Mouse (Mus musculus): ENCODE data around the gene Gm13757. TPM values are rescaled to one million over a fixed set of nuclear protein-coding genes. Genes with fewer than 3 reads are reported as not detected.
"Not testable (repeated sequence)": the region's sequence is repeated elsewhere in the genome, so short reads cannot be mapped to it uniquely, and the experiment has no call there.

Gene Gm13757
- not detected for total RNA-seq (2021)
- long read RNA-seq, experiment 1, result 0 reads
- long read RNA-seq, experiment 2, result 0 reads

- DNase-seq (ENCODE audit: low spot score in 2 of 2), result no peak
- Histone ChIP-seq H3K27ac (no peak within 1 kb of the TSS), H3K4me3 (no peak within 1 kb of the TSS)
- TF ChIP-seq CTCF (conservative IDR thresholded peaks at IDR 0.05), result no peak
Observed at GRCm38 (mm10) chr2:88449031-88449430, at the start of gene Gm13757. TSS of gene Gm13757 (minus strand) at chr2:88449131.

- TF ChIP-seq CTCF (conservative IDR thresholded peaks at IDR 0.05), result no peak
- Histone ChIP-seq H3K4me3 (no peak within 1 kb of the TSS), H3K27ac (no peak within 1 kb of the TSS)
- DNase-seq (ENCODE audit: low spot score in 2 of 2), result no peak
Observed at GRCm38 (mm10) chr2:88493020-88493419, 44.1 kb upstream of the Gm13757 start, which contains the start of gene Olfr1185-ps1. TSS of gene Olfr1185-ps1 (plus strand) at chr2:88493320.

- no peak for DNase-seq (ENCODE audit: low spot score in 2 of 2)
- H3K27ac ChIP-seq, result no peak within 1 kb of the TSS
- no peak within 1 kb of the TSS for H3K4me3 ChIP-seq
- no peak for TF ChIP-seq CTCF (conservative IDR thresholded peaks at IDR 0.05)
Observed at GRCm38 (mm10) chr2:88483298-88483697, 34.4 kb upstream of the Gm13757 start, which contains the start of gene Olfr1184. TSS of gene Olfr1184 (plus strand) at chr2:88483598.

DNA sequence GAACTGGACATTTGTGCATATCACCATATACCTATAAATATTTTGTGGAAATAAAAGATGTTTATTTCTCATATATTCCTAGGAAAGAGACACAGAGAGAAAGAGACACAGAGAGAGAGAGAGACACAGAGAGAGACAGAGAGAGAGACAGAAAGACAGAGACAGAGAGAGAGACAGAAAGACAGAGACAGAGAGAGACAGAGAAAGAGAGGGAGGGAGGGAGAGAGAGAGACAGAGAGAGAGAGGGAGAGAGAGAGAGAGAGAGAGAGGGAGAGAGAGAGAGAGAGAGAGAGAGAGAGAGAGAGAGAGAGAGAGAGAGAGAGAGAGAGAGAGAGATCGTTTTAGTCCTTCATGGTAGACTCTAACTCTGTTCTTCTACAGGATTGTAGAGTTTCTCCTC is 5.6 kb upstream of the Gm13757 start, which contains the start of gene Olfr1183:
TSS of gene Olfr1183 (plus strand) at position 301 of the 400 bp plus-strand sequence.
- not testable (repeated sequence) for H3K27ac ChIP-seq; DNase-seq (ENCODE audit: low spot score in 2 of 2); H3K4me3 ChIP-seq

DNA sequence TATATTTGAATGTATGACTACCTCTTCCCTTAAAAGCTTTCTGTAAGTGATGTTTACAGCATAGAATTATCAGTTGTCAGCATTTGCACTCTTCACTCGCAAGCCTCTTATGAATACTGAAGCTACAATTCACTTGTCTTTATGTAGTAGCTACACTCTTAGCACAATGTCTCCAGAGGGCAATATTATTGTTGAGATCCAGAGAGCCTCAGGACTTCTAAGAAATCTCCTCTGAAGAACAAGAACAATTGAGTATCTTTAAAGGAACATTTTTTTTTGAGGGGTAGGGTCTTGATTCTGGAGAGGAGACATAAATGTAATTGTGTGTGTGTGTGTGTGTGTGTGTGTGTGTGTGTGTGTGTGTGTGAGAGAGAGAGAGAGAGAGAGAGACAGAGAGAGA is 22.9 kb downstream of the Gm13757 start, which contains the start of gene Olfr1181:
TSS of gene Olfr1181 (minus strand) at position 101 of the 400 bp plus-strand sequence.
- TF ChIP-seq CTCF (conservative IDR thresholded peaks at IDR 0.05), result no peak
- Histone ChIP-seq H3K27ac (no peak within 1 kb of the TSS), H3K4me3 (no peak within 1 kb of the TSS)
- DNase-seq (ENCODE audit: low spot score in 2 of 2), result no peak

DNA sequence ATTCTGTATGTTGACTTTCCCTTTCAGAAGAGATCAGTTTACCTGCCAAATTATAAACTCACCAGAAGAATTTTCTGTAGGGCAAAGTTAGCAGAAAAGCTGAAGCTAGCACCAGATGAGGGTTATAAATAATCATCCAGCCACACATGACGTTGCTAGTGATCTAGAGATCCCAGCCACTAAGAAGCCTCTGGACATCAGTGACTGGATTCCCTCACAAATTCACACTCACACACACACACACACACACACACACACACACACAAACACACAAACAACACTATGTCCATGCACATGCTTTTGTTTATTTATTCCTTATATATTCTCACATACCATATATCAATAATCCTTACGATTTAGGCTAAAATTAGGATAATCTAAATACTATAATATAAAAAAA is 29.9 kb downstream of the Gm13757 start, which contains the start of gene Olfr1180:
TSS of gene Olfr1180 (minus strand) at position 101 of the 400 bp plus-strand sequence.
- Histone ChIP-seq H3K4me3 (no peak within 1 kb of the TSS), H3K27ac (no peak within 1 kb of the TSS)
- TF ChIP-seq CTCF (conservative IDR thresholded peaks at IDR 0.05), result no peak
- DNase-seq (ENCODE audit: low spot score in 2 of 2), result no peak

GRCm38 (mm10) chr2:88406353-88406752 is 42.6 kb downstream of the Gm13757 start, which contains the start of gene Olfr1179:
TSS of gene Olfr1179 (minus strand) at chr2:88406453.
- H3K27ac ChIP-seq, result no peak within 1 kb of the TSS
- no peak for DNase-seq (ENCODE audit: low spot score in 2 of 2)
- TF ChIP-seq CTCF (conservative IDR thresholded peaks at IDR 0.05), result no peak
- H3K4me3 ChIP-seq, result no peak within 1 kb of the TSS

Other genes starting within 250 kb of the Gm13757 start
- gene Olfr1170, start 220.8 kb downstream of the Gm13757 start, total RNA-seq (2021), result not detected
- gene Olfr1173, start 169.3 kb downstream of the Gm13757 start, total RNA-seq (2021), result not detected
- not detected for gene Olfr1174-ps, start 134.0 kb downstream of the Gm13757 start, total RNA-seq (2021)
- not detected for gene Olfr1175-ps, start 121.9 kb downstream of the Gm13757 start, total RNA-seq (2021)
- not detected for gene Olfr1176, start 112.4 kb downstream of the Gm13757 start, total RNA-seq (2021)
- gene Olfr1177-ps, start 102.6 kb downstream of the Gm13757 start, total RNA-seq (2021), result not detected
- gene Olfr1178, start 62.1 kb downstream of the Gm13757 start, total RNA-seq (2021), result not detected
- gene Olfr1179, start 42.7 kb downstream of the Gm13757 start, total RNA-seq (2021), result not detected
- gene Olfr1180, start 30.0 kb downstream of the Gm13757 start, total RNA-seq (2021), result not detected
- not detected for gene Olfr1181, start 23.0 kb downstream of the Gm13757 start, total RNA-seq (2021)
- gene Olfr1183, start 5.7 kb upstream of the Gm13757 start, total RNA-seq (2021), result not detected
- not detected for gene Olfr1184, start 34.5 kb upstream of the Gm13757 start, total RNA-seq (2021)
- gene Olfr1185-ps1, start 44.2 kb upstream of the Gm13757 start, total RNA-seq (2021), result not detected
- not detected for gene Olfr1186, start 69.4 kb upstream of the Gm13757 start, total RNA-seq (2021)
- gene Olfr1188, start 107.8 kb upstream of the Gm13757 start, total RNA-seq (2021), result not detected
- not detected for gene Olfr1189, start 137.3 kb upstream of the Gm13757 start, total RNA-seq (2021)
- under 1 TPM in 1 of 2 experiments, not detected in 1; 0.08 TPM for gene Olfr1191-ps1, start 191.4 kb upstream of the Gm13757 start, total RNA-seq (2021)
- not detected for gene Olfr1192-ps1, start 199.4 kb upstream of the Gm13757 start, total RNA-seq (2021)
- gene Olfr1193, start 226.5 kb upstream of the Gm13757 start, total RNA-seq (2021), result not detected
- not detected for gene Olfr1195, start 240.1 kb upstream of the Gm13757 start, total RNA-seq (2021)

Measured in layer of hippocampus, adult 2 months (tissue).